Mouse (Mus musculus) midbrain, embryonic 11.5 days (tissue): Measurements from ENCODE around the gene Zpld1. TPM values are rescaled to one million over a fixed set of nuclear protein-coding genes. Genes with fewer than 3 reads are reported as not detected.

Experiments used
- ATAC-seq: fragments of 200-750 bp; cut with Nextera tagmentation; 2 replicates; pipeline ENCODE4 v1.8.0; 2017; ENCODE audit warnings: moderate TSS enrichment, moderate library complexity; ENCODE audit not compliant: low FRiP score
- DNase-seq: peaks from one replicate; pipeline ENCODE4 v3.0.0; 2015; ENCODE audit warnings: low spot score; ENCODE audit errors: missing footprints
- H3K27ac ChIP-seq: fragments of 300-500 bp; sonication (generic); 2 replicates; pipeline ENCODE4 v1.5.1; 2014; ENCODE audit warnings: low read depth, low read length
- H3K27me3 ChIP-seq: fragments of 300-500 bp; sonication (generic); 2 replicates; pipeline ENCODE4 v1.6.1; 2014; ENCODE audit warnings: mild to moderate bottlenecking, low read length, moderate library complexity, mixed read lengths; ENCODE audit not compliant: control insufficient read depth, insufficient read depth
- H3K36me3 ChIP-seq: fragments of 300-500 bp; sonication (generic); 2 replicates; pipeline ENCODE4 v1.6.1; 2014; ENCODE audit warnings: mild to moderate bottlenecking, low read length, moderate library complexity, mixed read lengths; ENCODE audit not compliant: control insufficient read depth, insufficient read depth
- H3K4me1 ChIP-seq: fragments of 300-500 bp; sonication (generic); 2 replicates; pipeline ENCODE4 v1.6.1; 2014; ENCODE audit warnings: low read length; ENCODE audit not compliant: control insufficient read depth, insufficient read depth
- H3K4me2 ChIP-seq: fragments of 300-500 bp; sonication (generic); 2 replicates; pipeline ENCODE4 v1.6.1; 2014; ENCODE audit warnings: mild to moderate bottlenecking, moderate library complexity
- H3K4me3 ChIP-seq: fragments of 300-500 bp; sonication (generic); 2 replicates; pipeline ENCODE4 v1.5.1; 2014; ENCODE audit warnings: low read depth, low read length
- H3K9ac ChIP-seq: fragments of 300-500 bp; sonication (generic); 2 replicates; pipeline ENCODE4 v1.6.1; 2014; ENCODE audit warnings: low read length
- H3K9me3 ChIP-seq: fragments of 300-500 bp; sonication (generic); 2 replicates; pipeline ENCODE4 v1.6.1; 2016; ENCODE audit warnings: low read length; ENCODE audit not compliant: control insufficient read depth
- WGBS: fragments of 180-500 bp; shearing (Covaris S2); extraction: QIAGEN DNeasy Blood & Tissue Kit; methylation state at CpG from one replicate; pipeline ENCODE4 v1.1.7; 2014; 5-methylcytosine and 5-hydroxymethylcytosine counted together
- polyA plus RNA-seq: library from polyadenylated mRNA; unstranded; fragments of >200 nt; fragmentation: Nextera tagmentation; extraction: Ambion mirVana; gene quantifications from 2 replicates; pipeline ENCODE4 v1.2.1, GENCODE M21; 2014

The Zpld1 gene
- polyA plus RNA-seq, 1 experiment from 2014 or later = 0.41 TPM

GRCm38 (mm10) chr16:55259719-55260118 lies 38.1 kb downstream of the Zpld1 start:
- H3K9ac ChIP-seq = no peak overlapping the region
- no peaks in the 10 kb centered on the region for H3K36me3 ChIP-seq
- H3K4me2 ChIP-seq = no peak overlapping the region
- no peaks in the 10 kb centered on the region for H3K27me3 ChIP-seq
- H3K4me1 ChIP-seq = no peaks in the 10 kb centered on the region
- DNase-seq = no peak
- no peaks in the 10 kb centered on the region for H3K9me3 ChIP-seq
- no peak overlapping the region for H3K27ac ChIP-seq
- 88% methylated on average over 6 of the region's 6 CpGs for WGBS
- no peak; the same call in 1 of the 2 replicates for ATAC-seq
- no peak overlapping the region for H3K4me3 ChIP-seq

GRCm38 (mm10) chr16:55240996-55241395 lies 56.8 kb downstream of the Zpld1 start:
- WGBS = 78% methylated on average over 2 of the region's 2 CpGs

GRCm38 (mm10) chr16:55228995-55229622 lies 68.7 kb downstream of the Zpld1 start:
- H3K4me1 ChIP-seq = no peaks in the 10 kb centered on the region
- no peak overlapping the region for H3K4me3 ChIP-seq
- no peak overlapping the region for H3K9ac ChIP-seq
- H3K9me3 ChIP-seq = no peaks in the 10 kb centered on the region
- 78% methylated on average over 1 of the region's 1 CpGs for WGBS
- no peak overlapping the region for H3K4me2 ChIP-seq
- no peak overlapping the region for H3K27ac ChIP-seq
- DNase-seq (no peak), ATAC-seq (no peak)
- no peaks in the 10 kb centered on the region for H3K27me3 ChIP-seq
- no peaks in the 10 kb centered on the region for H3K36me3 ChIP-seq

More at GRCm38 (mm10) chr16:55240996-55241395, 56.8 kb downstream of the Zpld1 start:
- DNase-seq (no peak), ATAC-seq (no peak)
- H3K36me3 ChIP-seq = no peaks in the 10 kb centered on the region
- no peaks in the 10 kb centered on the region for H3K4me1 ChIP-seq
- H3K27me3 ChIP-seq = no peaks in the 10 kb centered on the region
- H3K4me2 ChIP-seq = no peak overlapping the region
- no peak overlapping the region for H3K27ac ChIP-seq
- no peak overlapping the region for H3K4me3 ChIP-seq
- H3K9ac ChIP-seq = no peak overlapping the region
- no peaks in the 10 kb centered on the region for H3K9me3 ChIP-seq

GRCm38 (mm10) chr16:55203945-55204344 lies 93.8 kb downstream of the Zpld1 start:
- H3K4me1 ChIP-seq = no peaks in the 10 kb centered on the region
- H3K9ac ChIP-seq = no peak overlapping the region
- H3K4me3 ChIP-seq = no peak overlapping the region
- H3K36me3 ChIP-seq = no peaks in the 10 kb centered on the region
- H3K27ac ChIP-seq = no peak overlapping the region
- ATAC-seq (no peak), DNase-seq (no peak)
- 94% methylated on average over 1 of the region's 1 CpGs for WGBS
- H3K27me3 ChIP-seq = no peaks in the 10 kb centered on the region
- H3K9me3 ChIP-seq = no peaks in the 10 kb centered on the region
- no peak overlapping the region for H3K4me2 ChIP-seq

- 74% methylated on average over 2 of the region's 2 CpGs for WGBS
- H3K4me3 ChIP-seq = no peak overlapping the region
- H3K9ac ChIP-seq = no peak overlapping the region
- H3K4me1 ChIP-seq = no peaks in the 10 kb centered on the region
- no peaks in the 10 kb centered on the region for H3K36me3 ChIP-seq
- H3K4me2 ChIP-seq = no peak overlapping the region
- no peak overlapping the region for H3K27ac ChIP-seq
- H3K9me3 ChIP-seq = no peaks in the 10 kb centered on the region
- DNase-seq (no peak), ATAC-seq (no peak)
- no peaks in the 10 kb centered on the region for H3K27me3 ChIP-seq
Measured at GRCm38 (mm10) chr16:55190397-55190796, 107.4 kb downstream of the Zpld1 start.

- Histone ChIP-seq H3K9me3 (no peaks in the 10 kb centered on the region), H3K36me3 (no peaks in the 10 kb centered on the region), H3K4me3 (no peak overlapping the region), H3K4me1 (no peaks in the 10 kb centered on the region), H3K4me2 (no peak overlapping the region), H3K27me3 (no peaks in the 10 kb centered on the region), H3K27ac (no peak overlapping the region), H3K9ac (no peak overlapping the region)
- WGBS = 92% methylated on average over 1 of the region's 1 CpGs
- ATAC-seq (no peak), DNase-seq (no peak)
Measured at GRCm38 (mm10) chr16:55185370-55185769, 112.4 kb downstream of the Zpld1 start.
